Mouse (Mus musculus): ENCODE measurements around the gene Ccdc71l. TPM values are rescaled to one million over a fixed set of nuclear protein-coding genes. Genes with fewer than 3 reads are reported as not detected.

Ccdc71l gene
- total and polyA plus RNA-seq, 3 experiments = 14.1 to 22.8 (median 21.1) TPM

- no peak for ATAC-seq (ENCODE audit: extremely low read depth, insufficient number of reproducible peaks, low FRiP score, poor library complexity, severe bottlenecking)
- H3K9me3 ChIP-seq (replicated peaks) = no peaks in the 10 kb centered on the region
These were observed 52.5 kb downstream of the Ccdc71l start for GRCm38 (mm10) chr12:32431004-32431403.

More at GRCm38 (mm10) chr12:32431004-32431403, 52.5 kb downstream of the Ccdc71l start:
- H3K4me3 ChIP-seq (ENCODE audit: low read depth, low read length) = no peak overlapping the region
- no peak for DNase-seq (ENCODE audit: low spot score)
- H3K27me3 ChIP-seq (ENCODE audit: insufficient read depth, low read length) = peaks cover 3% of the 10 kb centered on the region; the same call in 1 of the 2 replicates
- TF ChIP-seq GATA1 (IDR thresholded peaks at IDR 0.05; ENCODE audit: borderline replicate concordance, low read length) = no peak
- TF ChIP-seq POLR2AphosphoS5 (IDR thresholded peaks at IDR 0.05; ENCODE audit: insufficient replicate concordance, low read depth, low read length) = no peak
- TF ChIP-seq TAL1 (conservative IDR thresholded peaks at IDR 0.05; ENCODE audit: low read depth, low read length) = no peak
- no peak for TF ChIP-seq GATA2 (IDR thresholded peaks at IDR 0.05; ENCODE audit: borderline replicate concordance, low read depth, low read length)
- no peak for TF ChIP-seq CTCF (IDR thresholded peaks at IDR 0.05; ENCODE audit: low read depth, low read length)
- H3K4me1 ChIP-seq (ENCODE audit: insufficient read depth, low read depth, low read length) = no peaks in the 10 kb centered on the region
- no peaks in the 10 kb centered on the region for H3K36me3 ChIP-seq (replicated peaks)

Other genes with a start within 250 kb of the Ccdc71l start
- 51.9 and 56.2 TPM in 2 replicates for gene Pik3cg, start 170.0 kb upstream of the Ccdc71l start, total RNA-seq (2014; fragmentation: Nextera tagmentation)
- 41.7 and 42.4 TPM in 2 replicates for gene Pik3cg, start 170.0 kb upstream of the Ccdc71l start, total RNA-seq (2017)
- 2.2 and 4.0 TPM in 2 replicates for gene Pik3cg, start 170.0 kb upstream of the Ccdc71l start, polyA plus RNA-seq (2012)

All from G1E (cell line).